Mouse (Mus musculus) heart, adult 2 months (tissue): ENCODE measurements around the gene Hist1h1a.

Experiments used
- CTCF ChIP-seq: fragments of 200-600 bp; IDR thresholded peaks from 2 replicates; pipeline ENCODE4 v1.8.1; 2022; ENCODE audit warnings: antibody characterized with exemption, mild to moderate bottlenecking, moderate library complexity
- EP300 ChIP-seq: fragments of 200-500 bp; IDR thresholded peaks from 2 replicates; pipeline ENCODE4 v1.6.1; 2011; ENCODE audit warnings: low read depth, low read length, control low read depth; ENCODE audit not compliant: insufficient read depth
- POLR2A ChIP-seq: fragments of 200-500 bp; IDR thresholded peaks from 2 replicates; pipeline ENCODE4 v1.6.1; 2011; ENCODE audit warnings: mild to moderate bottlenecking, low read depth, low read length, control low read depth; ENCODE audit not compliant: insufficient read depth

DNA sequence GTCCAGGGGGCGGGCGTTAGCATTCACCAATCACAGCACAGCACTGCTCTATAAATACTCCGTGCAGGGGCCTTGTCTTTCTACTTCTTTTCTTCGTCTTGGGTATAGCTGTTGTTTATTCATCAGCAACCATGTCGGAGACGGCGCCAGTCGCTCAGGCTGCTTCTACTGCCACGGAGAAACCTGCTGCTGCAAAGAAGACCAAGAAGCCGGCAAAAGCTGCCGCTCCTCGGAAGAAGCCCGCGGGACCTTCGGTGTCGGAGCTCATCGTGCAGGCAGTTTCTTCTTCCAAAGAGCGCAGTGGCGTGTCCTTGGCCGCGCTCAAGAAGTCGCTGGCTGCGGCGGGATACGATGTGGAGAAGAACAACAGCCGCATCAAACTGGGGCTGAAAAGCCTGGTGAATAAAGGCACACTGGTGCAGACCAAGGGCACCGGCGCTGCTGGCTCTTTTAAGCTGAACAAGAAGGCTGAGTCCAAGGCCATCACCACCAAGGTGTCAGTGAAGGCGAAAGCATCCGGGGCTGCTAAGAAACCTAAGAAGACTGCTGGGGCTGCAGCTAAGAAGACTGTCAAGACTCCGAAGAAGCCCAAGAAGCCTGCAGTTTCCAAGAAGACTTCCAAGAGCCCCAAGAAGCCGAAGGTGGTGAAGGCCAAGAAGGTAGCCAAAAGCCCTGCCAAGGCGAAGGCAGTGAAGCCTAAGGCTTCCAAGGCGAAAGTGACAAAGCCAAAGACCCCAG is at the start of gene Hist1h1a:
- TF ChIP-seq CTCF (no peak), EP300 (no peak), POLR2A (peak; percentile 89)
